Mouse (Mus musculus) lung, adult 2 months (tissue): Measurements from ENCODE around the gene Lpgat1. TPM values are rescaled to one million over a fixed set of nuclear protein-coding genes. Genes with fewer than 3 reads are reported as not detected.

Experiments used
- DNase-seq: peaks from one replicate; pipeline ENCODE4 v3.0.0; 2022
- H3K4me1 ChIP-seq: fragments of 200-500 bp; 2 replicates; pipeline ENCODE4 v1.6.1; 2011; ENCODE audit warnings: low read length; ENCODE audit not compliant: control insufficient read depth, insufficient read depth
- H3K4me3 ChIP-seq: fragments of 200-500 bp; replicated peaks from 2 replicates; pipeline ENCODE3; 2011; ENCODE audit warnings: low read depth, mild to moderate bottlenecking, control low read depth, low read length; ENCODE audit errors: extremely low read depth
- CTCF ChIP-seq: fragments of 200-500 bp; IDR thresholded peaks from 2 replicates; pipeline ENCODE4 v1.5.1; 2011; ENCODE audit warnings: mild to moderate bottlenecking, low read length, control low read depth; ENCODE audit not compliant: insufficient read depth
- POLR2A ChIP-seq: fragments of 200-500 bp; IDR thresholded peaks from 2 replicates; pipeline ENCODE4 v1.6.1; 2011; ENCODE audit warnings: low read depth, mild to moderate bottlenecking, control low read depth, low read length, borderline replicate concordance; ENCODE audit errors: extremely low read depth
- WGBS: fragments of 180-500 bp; shearing (Covaris S2); methylation state at CpG from one replicate; pipeline ENCODE4 v1.1.7; 2018; 5-methylcytosine and 5-hydroxymethylcytosine counted together
- polyA plus RNA-seq: library from polyadenylated mRNA; depleted of rRNA; stranded (reverse); fragments of >200 nt; gene quantifications from 2 replicates; pipeline ENCODE4 v1.2.3, GENCODE M21; 2012

The Lpgat1 gene
- polyA plus RNA-seq, 1 experiment = 14.8 TPM

DNA sequence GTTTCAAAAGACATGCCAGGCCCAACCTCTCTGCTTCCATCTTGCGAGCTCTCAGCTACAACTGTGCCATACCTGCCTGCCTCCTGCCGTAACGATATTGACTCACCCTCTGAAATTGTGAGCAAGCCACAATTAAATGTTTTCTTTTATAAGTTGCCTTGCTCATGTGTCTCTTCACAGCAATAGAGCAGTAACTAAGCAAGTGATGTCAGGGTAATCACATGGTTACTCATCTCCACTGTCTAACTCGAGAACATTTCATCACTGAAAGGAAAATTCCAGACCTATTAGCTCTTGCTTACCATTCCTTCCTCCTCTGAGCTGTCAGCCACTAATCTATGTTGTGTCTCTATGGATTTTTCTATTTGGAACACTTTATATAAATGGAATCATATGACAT, 15.0 kb downstream of the Lpgat1 start:
- H3K4me1 ChIP-seq = peaks cover 3% of the 10 kb centered on the region
- TF ChIP-seq POLR2A = no peak
- TF ChIP-seq CTCF = no peak
- no peak for DNase-seq
- WGBS = 86% methylated on average over 4 of the region's 4 CpGs
- no peak overlapping the region for H3K4me3 ChIP-seq

DNA sequence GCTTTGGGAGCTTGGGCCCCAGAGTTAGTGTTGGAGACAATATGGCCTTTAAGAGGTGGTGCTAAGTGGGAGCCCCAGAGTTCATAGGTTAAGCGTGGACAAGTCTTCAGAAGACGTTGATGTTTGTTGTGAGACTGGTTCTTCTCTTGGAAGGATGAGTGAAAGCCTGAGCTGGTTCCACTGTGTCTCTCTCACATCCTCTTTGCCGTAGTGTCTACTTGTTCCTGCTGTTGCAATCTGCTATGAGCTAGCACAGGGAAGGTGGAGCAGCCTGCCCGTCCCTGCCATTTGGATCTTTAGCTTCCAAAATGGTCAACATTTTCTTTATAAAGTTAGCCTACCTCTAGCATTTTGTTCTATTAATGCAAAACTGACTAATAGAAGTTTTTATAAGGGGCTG, 16.2 kb downstream of the Lpgat1 start:
- Histone ChIP-seq H3K4me1 (peaks cover 5% of the 10 kb centered on the region), H3K4me3 (no peak overlapping the region)
- DNase-seq = no peak
- WGBS = 76% methylated on average over 4 of the region's 4 CpGs
- no peak for TF ChIP-seq POLR2A
- TF ChIP-seq CTCF = no peak

DNA sequence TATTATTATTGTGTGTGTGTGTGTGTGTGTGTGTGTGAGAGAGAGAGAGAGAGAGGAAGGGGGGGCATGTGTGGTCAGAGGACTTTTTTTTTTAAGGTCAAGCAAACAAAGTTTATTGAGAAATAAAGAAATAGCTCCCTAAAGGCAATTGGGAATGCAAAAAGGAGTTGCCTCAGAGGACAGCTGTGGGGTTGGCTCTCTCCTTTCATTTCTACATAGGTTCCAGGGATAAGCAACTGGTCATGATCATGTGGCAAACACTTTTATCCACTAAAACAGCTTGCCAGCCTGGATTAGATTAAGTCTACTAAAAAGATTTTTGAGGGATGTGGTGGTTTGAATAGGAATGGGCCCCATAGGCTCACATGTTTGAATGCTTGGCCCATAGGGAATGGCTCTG, 18.8 kb downstream of the Lpgat1 start:
- DNase-seq = no peak
- Histone ChIP-seq H3K4me1 (peaks cover 8% of the 10 kb centered on the region), H3K4me3 (no peak overlapping the region)
- TF ChIP-seq POLR2A (no peak), CTCF (no peak)

DNA sequence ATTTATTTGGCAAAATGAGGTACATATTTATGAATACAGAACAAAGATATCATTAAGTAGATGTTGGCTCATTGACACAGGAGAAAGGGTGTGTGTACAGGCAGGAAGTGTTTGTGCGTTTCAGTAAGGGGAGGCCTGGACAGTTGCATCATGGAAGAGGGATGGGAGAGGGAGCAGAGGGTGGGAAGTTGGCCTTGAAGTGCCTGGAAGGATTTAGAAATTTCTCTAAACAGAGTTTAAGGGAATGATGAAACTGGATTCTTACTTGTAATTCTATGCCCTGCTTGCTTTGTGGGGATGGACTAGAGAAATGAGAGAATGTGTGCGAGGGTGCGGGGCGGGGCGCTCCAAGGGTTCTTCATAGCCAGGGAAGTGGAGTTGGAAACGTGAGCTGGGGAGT, 20.2 kb downstream of the Lpgat1 start:
- no peak for TF ChIP-seq CTCF
- no peak for TF ChIP-seq POLR2A
- Histone ChIP-seq H3K4me1 (peaks cover 8% of the 10 kb centered on the region), H3K4me3 (no peak overlapping the region)
- DNase-seq = no peak
- 61% methylated on average over 6 of the region's 6 CpGs for WGBS

DNA sequence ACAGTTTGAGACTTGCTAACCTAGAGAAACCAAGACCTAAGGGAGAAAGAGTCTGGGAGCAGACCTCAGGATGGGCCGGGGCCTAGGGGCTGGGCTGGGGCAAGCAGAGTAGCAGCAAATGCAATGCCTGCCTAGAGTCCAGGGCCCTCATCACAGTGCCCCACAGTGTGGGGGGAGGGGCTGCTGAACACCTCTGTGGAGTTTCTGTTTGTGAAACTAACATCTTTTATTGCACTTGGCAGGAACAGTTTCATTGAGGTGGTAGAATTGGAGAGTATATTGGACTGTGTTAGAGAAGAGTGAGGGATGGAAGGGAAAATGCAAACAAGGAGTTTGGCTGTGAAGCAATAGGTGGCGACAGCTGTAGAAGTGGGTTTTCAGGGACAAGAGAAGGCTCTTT, 21.1 kb downstream of the Lpgat1 start:
- 76% methylated on average over 2 of the region's 2 CpGs for WGBS
- Histone ChIP-seq H3K4me3 (no peak overlapping the region), H3K4me1 (peaks cover 8% of the 10 kb centered on the region)
- DNase-seq = no peak
- TF ChIP-seq CTCF (no peak), POLR2A (no peak)

DNA sequence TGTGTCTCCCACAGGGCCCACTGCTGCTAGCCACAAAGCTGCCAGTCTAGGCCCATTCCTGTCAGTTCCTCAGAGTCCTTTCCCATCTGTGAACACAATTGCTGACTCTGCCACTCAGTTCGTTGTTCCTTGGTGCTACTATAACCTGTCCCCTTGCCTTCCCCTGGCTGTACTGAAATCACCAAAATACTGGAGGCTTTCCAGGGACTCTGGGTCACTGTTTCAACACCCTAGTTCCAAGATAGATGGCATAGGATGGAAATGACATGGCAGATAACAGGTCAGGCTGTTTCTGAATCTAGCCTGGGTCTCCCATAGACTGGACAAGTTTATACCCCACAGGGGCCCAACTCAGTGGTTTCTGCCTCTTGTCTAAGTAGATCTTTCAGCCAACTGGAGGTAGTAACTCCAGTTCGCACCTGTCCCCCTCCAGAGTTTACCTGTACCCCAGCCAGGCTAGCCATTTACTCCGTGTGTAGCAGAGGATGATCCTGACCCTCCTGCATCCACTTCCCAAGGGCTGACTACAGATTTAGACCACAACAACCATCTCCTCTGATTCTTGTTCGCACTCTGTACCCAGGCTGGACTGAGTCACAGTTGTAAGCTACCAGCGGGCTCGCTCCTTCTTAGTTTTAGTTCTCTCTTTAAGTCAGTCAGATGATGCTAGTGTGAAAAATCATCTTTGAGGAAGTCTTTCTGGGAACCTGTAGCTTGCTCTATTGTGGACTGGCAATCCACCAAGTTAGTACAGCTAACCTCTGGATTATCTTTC, 23.1 kb downstream of the Lpgat1 start:
- Histone ChIP-seq H3K4me1 (peaks cover 8% of the 10 kb centered on the region), H3K4me3 (no peak overlapping the region)
- TF ChIP-seq CTCF (no peak), POLR2A (no peak)
- WGBS = 85% methylated on average over 6 of the region's 6 CpGs
- DNase-seq = no peak

DNA sequence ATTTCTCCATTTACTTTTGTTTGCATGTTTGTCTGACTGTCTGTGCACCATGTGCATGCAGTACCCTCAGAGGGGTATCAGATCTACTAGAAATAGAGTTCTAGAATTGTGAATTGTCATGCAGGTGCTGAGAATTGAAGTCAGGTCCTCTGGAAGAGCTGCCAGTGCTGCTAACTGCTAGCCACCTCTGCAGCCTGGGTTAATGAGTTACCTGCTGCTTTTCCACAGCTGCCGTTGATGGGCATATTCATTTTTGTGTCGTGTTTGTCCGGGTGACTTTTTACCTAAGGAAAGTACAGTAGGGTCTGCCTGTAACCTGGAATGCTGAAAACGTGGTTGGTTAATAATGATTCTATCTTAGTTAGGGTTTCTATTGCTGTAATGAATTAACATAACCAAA, 24.0 kb downstream of the Lpgat1 start:
- no peak overlapping the region for H3K4me3 ChIP-seq
- WGBS = 81% methylated on average over 4 of the region's 4 CpGs

DNA sequence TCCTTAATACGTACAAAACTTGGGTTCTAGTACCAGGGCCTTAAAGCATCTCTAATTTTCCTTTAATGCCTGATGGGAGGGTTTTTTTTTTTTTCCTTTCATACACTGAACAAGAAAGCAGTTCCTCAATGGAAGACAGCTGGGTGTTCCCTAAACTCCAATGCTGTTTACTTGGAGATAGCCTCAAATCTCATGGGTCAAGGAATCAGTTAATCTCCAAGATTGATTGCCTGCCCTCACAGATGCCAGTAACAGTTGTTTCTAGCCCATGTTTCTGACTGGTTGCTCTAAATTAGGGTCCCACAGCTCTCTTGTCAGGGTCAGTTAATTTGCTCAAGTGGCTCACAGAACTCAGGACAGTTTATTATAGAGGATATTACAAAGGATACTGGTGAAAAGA, 30.8 kb downstream of the Lpgat1 start:
- TF ChIP-seq POLR2A = no peak
- TF ChIP-seq CTCF = no peak
- WGBS = 79% methylated on average over 1 of the region's 1 CpGs
- no peak for DNase-seq
- Histone ChIP-seq H3K4me3 (no peak overlapping the region), H3K4me1 (no peaks in the 10 kb centered on the region)

More for the DNA sequence above, 24.0 kb downstream of the Lpgat1 start:
- H3K4me1 ChIP-seq = peaks cover 6% of the 10 kb centered on the region
- DNase-seq = no peak
- no peak for TF ChIP-seq POLR2A

DNA sequence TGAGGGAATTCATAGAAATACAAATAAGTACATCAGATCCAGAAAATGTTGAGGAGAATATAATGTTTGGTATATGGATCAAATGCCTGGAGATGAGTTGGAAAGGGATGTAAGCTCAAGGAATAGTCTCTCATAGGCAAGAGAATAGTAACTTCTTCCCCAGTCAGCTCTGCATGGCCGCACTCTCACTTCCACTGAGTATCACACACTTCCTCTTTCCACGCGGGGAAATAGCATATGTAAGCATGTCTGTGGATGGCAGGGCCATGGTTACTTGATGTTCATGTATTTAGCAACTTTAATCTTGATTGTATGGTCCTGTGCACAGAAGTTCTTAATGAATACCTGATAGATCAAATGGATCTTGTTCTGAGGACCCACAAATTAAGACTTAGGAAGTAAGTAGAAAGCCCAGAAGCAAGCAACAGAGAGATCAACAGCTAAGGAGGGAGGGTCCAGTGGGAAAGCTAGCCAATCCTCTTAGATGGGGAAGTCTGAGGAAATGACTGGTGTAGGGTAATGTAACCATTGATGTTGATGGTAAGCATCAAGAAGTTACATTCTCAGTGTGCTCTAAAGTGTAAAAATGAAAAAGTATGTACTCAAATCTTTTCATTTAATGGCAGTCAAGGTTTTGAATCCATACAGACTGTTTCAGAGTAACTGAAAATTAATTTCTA, 39.0 kb downstream of the Lpgat1 start:
- DNase-seq = no peak
- Histone ChIP-seq H3K4me3 (no peak overlapping the region), H3K4me1 (peaks cover 2% of the 10 kb centered on the region; the same call in 1 of the 2 replicates)
- WGBS = 82% methylated on average over 3 of the region's 3 CpGs
- no peak for TF ChIP-seq CTCF
- TF ChIP-seq POLR2A = no peak

DNA sequence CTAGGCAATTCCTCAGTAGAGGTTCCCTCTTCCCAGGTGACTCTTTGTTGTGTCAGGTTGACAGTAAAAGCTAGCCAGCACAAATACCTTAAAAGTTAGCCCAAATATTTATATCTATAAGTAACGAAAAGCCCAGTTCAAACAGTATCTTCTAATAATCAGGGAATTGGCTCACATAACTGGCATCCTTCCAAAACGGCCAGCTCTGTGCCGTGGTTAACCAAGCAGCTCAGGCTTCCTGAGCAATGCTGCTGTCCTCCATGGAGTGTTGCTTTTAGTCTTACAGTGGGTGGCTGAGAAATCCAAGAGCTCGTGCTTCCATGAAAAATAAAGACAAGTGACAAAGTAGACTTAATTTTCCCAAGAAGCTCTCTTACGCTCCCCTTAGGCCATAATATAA, 56.5 kb downstream of the Lpgat1 start:
- Histone ChIP-seq H3K4me1 (no peaks in the 10 kb centered on the region), H3K4me3 (no peak overlapping the region)
- TF ChIP-seq POLR2A = no peak
- no peak for TF ChIP-seq CTCF
- no peak for DNase-seq
- 71% methylated on average over 5 of the region's 5 CpGs for whole genome bisulfite sequencing
